Mouse (Mus musculus) embryonic facial prominence, embryonic 13.5 days (tissue): ENCODE results near the gene P4hb. TPM values are rescaled to one million over a fixed set of nuclear protein-coding genes. Genes with fewer than 3 reads are reported as not detected.
A peak's percentile ranks its signal among the peaks of the same experiment; 100 is the strongest.
"Not testable (repeated sequence)": the region's sequence is repeated elsewhere in the genome, so short reads cannot be mapped to it uniquely, and the experiment has no call there.

Experiments used
- ATAC-seq: fragments of 200-750 bp; cut with Nextera tagmentation; 2 replicates; pipeline ENCODE4 v1.8.0; 2017; ENCODE audit warnings: low read depth; ENCODE audit not compliant: insufficient number of reproducible peaks, insufficient read depth, low FRiP score, low TSS enrichment
- H3K27ac ChIP-seq: fragments of 300-500 bp; sonication (generic); 2 replicates; pipeline ENCODE4 v1.5.1; 2015; ENCODE audit warnings: moderate library complexity, mild to moderate bottlenecking, inconsistent platforms
- H3K27me3 ChIP-seq: fragments of 300-500 bp; sonication (generic); 2 replicates; pipeline ENCODE4 v1.6.1; 2015; ENCODE audit warnings: mild to moderate bottlenecking, inconsistent platforms
- H3K36me3 ChIP-seq: fragments of 300-500 bp; sonication (generic); 2 replicates; pipeline ENCODE4 v1.6.1; 2015; ENCODE audit warnings: mild to moderate bottlenecking, inconsistent platforms
- H3K4me1 ChIP-seq: fragments of 300-500 bp; sonication (generic); 2 replicates; pipeline ENCODE4 v1.6.1; 2015; ENCODE audit warnings: inconsistent platforms
- H3K4me2 ChIP-seq: fragments of 300-500 bp; sonication (generic); 2 replicates; pipeline ENCODE4 v1.6.1; 2015; ENCODE audit warnings: moderate library complexity, mild to moderate bottlenecking, inconsistent platforms
- H3K4me3 ChIP-seq: fragments of 300-500 bp; sonication (generic); 2 replicates; pipeline ENCODE4 v1.5.1; 2015; ENCODE audit warnings: mild to moderate bottlenecking, inconsistent platforms
- H3K9ac ChIP-seq: fragments of 300-500 bp; sonication (generic); 2 replicates; pipeline ENCODE4 v1.6.1; 2015; ENCODE audit warnings: mild to moderate bottlenecking, inconsistent platforms
- H3K9me3 ChIP-seq: fragments of 300-500 bp; sonication (generic); 2 replicates; pipeline ENCODE4 v1.6.1; 2016; ENCODE audit warnings: inconsistent platforms
- WGBS: fragments of 180-500 bp; shearing (Covaris S2); methylation state at CpG from one replicate; pipeline ENCODE4 v1.1.7; 2015; ENCODE audit warnings: mixed read lengths; 5-methylcytosine and 5-hydroxymethylcytosine counted together
- polyA plus RNA-seq: library from polyadenylated mRNA; unstranded; fragments of >200 nt; fragmentation: Nextera tagmentation; extraction: Ambion mirVana; gene quantifications from 2 replicates; pipeline ENCODE4 v1.2.1, GENCODE M21; 2015

The P4hb gene
- polyA plus RNA-seq, 1 experiment from 2014 or later = 684 TPM

GRCm38 (mm10) chr11:120597240-120598235 is 24.5 kb upstream of the P4hb start:
- no peaks in the 10 kb centered on the region for H3K27me3 ChIP-seq
- peak; percentile 49 for ATAC-seq
- peak overlapping the region; percentile 98 for H3K4me2 ChIP-seq
- no peaks in the 10 kb centered on the region for H3K9me3 ChIP-seq
- peak overlapping the region; percentile 98 for H3K4me3 ChIP-seq
- peak overlapping the region; percentile 94 for H3K27ac ChIP-seq
- H3K36me3 ChIP-seq = peaks cover 66% of the 10 kb centered on the region
- peaks cover 27% of the 10 kb centered on the region for H3K4me1 ChIP-seq
- H3K9ac ChIP-seq = peak overlapping the region; percentile 99
- WGBS = 4% methylated on average over 95 of the region's 99 CpGs

DNA sequence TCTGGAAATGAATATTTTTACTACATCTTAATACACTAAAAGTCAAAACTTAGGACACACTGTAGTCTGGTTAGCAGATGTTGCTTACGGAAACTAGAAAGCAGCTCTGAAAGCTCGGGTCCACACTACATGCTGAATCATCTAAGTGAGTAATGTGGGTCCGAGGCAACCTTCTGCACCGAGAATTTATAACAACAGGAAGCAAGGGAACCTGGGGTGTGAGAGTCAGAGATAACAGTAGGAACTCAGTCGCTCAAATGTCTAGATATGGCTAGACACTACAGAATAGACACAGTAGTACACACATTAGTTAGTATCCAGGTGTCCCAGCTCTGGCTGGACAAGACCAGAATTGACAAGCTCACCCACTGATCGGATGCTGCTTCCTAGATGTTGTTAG is 15.5 kb upstream of the P4hb start:
- H3K9ac ChIP-seq = no peak overlapping the region
- H3K27me3 ChIP-seq = no peaks in the 10 kb centered on the region
- no peak overlapping the region for H3K27ac ChIP-seq
- peaks cover 96% of the 10 kb centered on the region for H3K36me3 ChIP-seq
- peaks cover 4% of the 10 kb centered on the region; the same call in 1 of the 2 replicates for H3K9me3 ChIP-seq
- no peak for ATAC-seq
- 95% methylated on average over 6 of the region's 6 CpGs for WGBS
- H3K4me2 ChIP-seq = no peak overlapping the region
- no peaks in the 10 kb centered on the region for H3K4me1 ChIP-seq
- no peak overlapping the region for H3K4me3 ChIP-seq

GRCm38 (mm10) chr11:120583937-120584336 is 10.9 kb upstream of the P4hb start:
- H3K27ac ChIP-seq = no peak overlapping the region
- H3K4me1 ChIP-seq = peaks cover 22% of the 10 kb centered on the region
- peaks cover 4% of the 10 kb centered on the region; the same call in 1 of the 2 replicates for H3K9me3 ChIP-seq
- no peak overlapping the region for H3K4me2 ChIP-seq
- no peak overlapping the region for H3K4me3 ChIP-seq
- no peaks in the 10 kb centered on the region for H3K27me3 ChIP-seq
- no peak overlapping the region for H3K9ac ChIP-seq
- WGBS = 91% methylated on average over 1 of the region's 1 CpGs
- peaks cover 63% of the 10 kb centered on the region for H3K36me3 ChIP-seq
- ATAC-seq = no peak

DNA sequence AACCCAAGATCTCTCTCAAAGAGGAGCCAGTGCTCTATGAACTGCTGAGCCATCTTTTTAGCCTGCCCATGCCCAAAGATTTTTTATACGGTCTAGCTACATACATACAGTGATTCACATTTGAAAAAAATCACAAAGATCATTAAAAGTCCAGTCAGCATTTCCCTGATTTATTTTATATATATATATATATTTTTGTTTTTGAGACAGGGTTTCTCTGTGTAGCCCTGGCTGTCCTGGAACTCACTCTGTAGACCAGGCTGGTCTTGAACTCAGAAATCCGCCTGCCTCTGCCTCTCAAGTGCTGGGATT is 9.9 kb upstream of the P4hb start:
- 90% methylated on average over 2 of the region's 2 CpGs for WGBS
- H3K27ac ChIP-seq, H3K9ac ChIP-seq, H3K4me3 ChIP-seq, H3K9me3 ChIP-seq, H3K4me2 ChIP-seq, H3K27me3 ChIP-seq, ATAC-seq: not testable (repeated sequence)
- Histone ChIP-seq H3K4me1 (peaks cover 28% of the 10 kb centered on the region), H3K36me3 (peaks cover 63% of the 10 kb centered on the region)

- no peak for ATAC-seq
- Histone ChIP-seq H3K4me3 (peak overlapping the region; percentile 87), H3K36me3 (peaks cover 63% of the 10 kb centered on the region), H3K9ac (peak overlapping the region; percentile 95), H3K27me3 (no peaks in the 10 kb centered on the region), H3K27ac (peak overlapping the region; percentile 92), H3K9me3 (peaks cover 4% of the 10 kb centered on the region; the same call in 1 of the 2 replicates), H3K4me2 (peak overlapping the region; percentile 98), H3K4me1 (peaks cover 28% of the 10 kb centered on the region)
- 83% methylated on average over 8 of the region's 8 CpGs for WGBS
Measured at GRCm38 (mm10) chr11:120582268-120582981, 9.4 kb upstream of the P4hb start.

- H3K9ac ChIP-seq = peak within 1 kb of the TSS; percentile 95
- 5% methylated on average over 72 of the region's 75 CpGs for WGBS
- peak within 1 kb of the TSS; percentile 92 for H3K27ac ChIP-seq
- no peaks in the 10 kb centered on the region for H3K27me3 ChIP-seq
- peak within 1 kb of the TSS; percentile 98 for H3K4me2 ChIP-seq
- peaks cover 4% of the 10 kb centered on the region; the same call in 1 of the 2 replicates for H3K9me3 ChIP-seq
- H3K4me1 ChIP-seq = peaks cover 28% of the 10 kb centered on the region
- peak within 1 kb of the TSS; percentile 87 for H3K4me3 ChIP-seq
- ATAC-seq = peak; percentile 34; the same call in 1 of the 2 replicates
- H3K36me3 ChIP-seq = peaks cover 64% of the 10 kb centered on the region
Measured at GRCm38 (mm10) chr11:120581490-120582267, 8.6 kb upstream of the P4hb start, which contains the start of gene Arhgdia. TSS of gene Arhgdia (minus strand) at chr11:120581624.

GRCm38 (mm10) chr11:120580871-120581331 is 7.8 kb upstream of the P4hb start:
- H3K36me3 ChIP-seq = peaks cover 62% of the 10 kb centered on the region
- H3K27ac ChIP-seq = peak overlapping the region; percentile 92
- H3K4me1 ChIP-seq = peaks cover 28% of the 10 kb centered on the region
- peak overlapping the region; percentile 87 for H3K4me3 ChIP-seq
- ATAC-seq = no peak
- WGBS = under 1% methylated on average over 44 of the region's 44 CpGs
- H3K9ac ChIP-seq = peak overlapping the region; percentile 95
- no peaks in the 10 kb centered on the region for H3K27me3 ChIP-seq
- H3K9me3 ChIP-seq = peaks cover 4% of the 10 kb centered on the region; the same call in 1 of the 2 replicates
- peak overlapping the region; percentile 98 for H3K4me2 ChIP-seq

GRCm38 (mm10) chr11:120580190-120580589 is 7.1 kb upstream of the P4hb start:
- Histone ChIP-seq H3K4me1 (peaks cover 28% of the 10 kb centered on the region), H3K4me3 (peak overlapping the region; percentile 87), H3K36me3 (peaks cover 55% of the 10 kb centered on the region), H3K9me3 (peaks cover 4% of the 10 kb centered on the region; the same call in 1 of the 2 replicates), H3K4me2 (peak overlapping the region; percentile 98), H3K9ac (peak overlapping the region; percentile 95), H3K27ac (peak overlapping the region; percentile 92), H3K27me3 (no peaks in the 10 kb centered on the region)
- no peak for ATAC-seq
- WGBS = 52% methylated on average over 7 of the region's 7 CpGs

DNA sequence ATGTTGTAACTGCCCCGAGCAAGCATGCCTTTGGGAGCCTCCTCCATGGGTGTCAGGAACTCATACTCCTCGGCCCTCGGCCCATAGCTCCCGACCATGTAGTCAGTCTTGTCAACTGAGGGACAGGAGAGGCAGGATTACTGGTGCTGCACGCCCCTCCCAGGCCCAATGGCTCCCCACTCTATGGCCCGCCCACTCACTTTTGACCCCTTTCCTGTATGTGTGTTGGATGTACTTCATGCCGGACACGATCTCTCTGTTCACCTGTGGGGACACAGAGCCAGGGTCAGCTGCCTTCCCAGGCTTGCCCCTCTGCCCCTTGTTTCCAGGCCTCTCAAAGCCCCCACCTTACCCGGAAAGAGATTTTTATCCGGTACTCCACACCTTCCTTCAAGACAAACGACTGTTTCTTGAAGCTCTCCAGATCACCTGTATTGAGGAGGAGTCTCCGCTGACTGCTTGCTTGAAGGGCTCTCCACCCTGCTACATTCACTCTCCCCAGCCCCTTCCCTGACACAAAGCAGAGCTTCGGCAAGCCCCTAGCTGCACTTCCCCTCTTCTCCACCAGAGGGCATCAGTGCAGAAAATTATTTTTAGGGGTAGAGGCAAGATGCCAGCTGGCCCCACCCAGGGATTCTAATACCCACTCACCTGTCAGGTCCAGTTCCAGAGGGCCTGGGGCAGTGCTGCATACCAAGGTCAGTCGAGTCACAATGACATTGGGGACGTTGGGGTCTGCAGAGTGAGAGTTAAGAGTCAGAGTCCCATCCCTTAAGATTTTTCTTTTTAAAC is 6.5 kb upstream of the P4hb start:
- Histone ChIP-seq H3K27ac (peak overlapping the region; percentile 92), H3K4me2 (peak overlapping the region; percentile 98), H3K4me1 (peaks cover 31% of the 10 kb centered on the region), H3K4me3 (peak overlapping the region; percentile 87), H3K9ac (peak overlapping the region; percentile 95), H3K27me3 (no peaks in the 10 kb centered on the region), H3K9me3 (peaks cover 4% of the 10 kb centered on the region; the same call in 1 of the 2 replicates), H3K36me3 (peaks cover 50% of the 10 kb centered on the region)
- ATAC-seq = no peak
- WGBS = 58% methylated on average over 15 of the region's 15 CpGs

GRCm38 (mm10) chr11:120578694-120579243 is 5.7 kb upstream of the P4hb start:
- WGBS = 74% methylated on average over 11 of the region's 11 CpGs
- H3K27me3 ChIP-seq = no peaks in the 10 kb centered on the region
- no peak overlapping the region for H3K4me3 ChIP-seq
- peaks cover 36% of the 10 kb centered on the region for H3K4me1 ChIP-seq
- peaks cover under 1% of the 10 kb centered on the region; the same call in 1 of the 2 replicates for H3K9me3 ChIP-seq
- H3K36me3 ChIP-seq = peaks cover 42% of the 10 kb centered on the region
- H3K4me2 ChIP-seq = no peak overlapping the region
- H3K27ac ChIP-seq = 0 out of 2 replicates have a peak overlapping the region, but pooled peaks have one; percentile 33
- no peak for ATAC-seq
- peak overlapping the region; percentile 95; the same call in 1 of the 2 replicates for H3K9ac ChIP-seq
